Mouse (Mus musculus): Measurements from ENCODE around the gene Rnft1.

- no peak for TF ChIP-seq CTCF (IDR thresholded peaks at IDR 0.05; ENCODE audit: low read depth)
- TF ChIP-seq EP300 (IDR thresholded peaks at IDR 0.05; ENCODE audit: low read depth), result no peak
Measured at GRCm38 (mm10) chr11:86440791-86441190, 43.7 kb upstream of the Rnft1 start.
